Mouse (Mus musculus) layer of hippocampus, adult 2 months (tissue): ENCODE results near the gene Oas2. TPM values are rescaled to one million over a fixed set of nuclear protein-coding genes. Genes with fewer than 3 reads are reported as not detected.

Source experiments
- DNase-seq, 2 experiments: peaks; one replicate each; pipeline ENCODE4 v3.0.0; 2022; ENCODE audit warnings: low spot score in 2 of 2
- H3K27ac ChIP-seq: fragments of 200-600 bp; 2 replicates; pipeline ENCODE4 v1.8.1; 2022
- H3K4me3 ChIP-seq: fragments of 200-600 bp; 2 replicates; pipeline ENCODE4 v1.8.1; 2022; ENCODE audit warnings: mild to moderate bottlenecking
- CTCF ChIP-seq: fragments of 200-600 bp; conservative IDR thresholded peaks from 2 replicates; pipeline ENCODE4 v1.8.1; 2022; ENCODE audit warnings: antibody characterized with exemption, mild to moderate bottlenecking, moderate library complexity
- total RNA-seq, 2 experiments: library from RNA; stranded (reverse); gene quantifications; 2 replicates each; pipeline ENCODE4 v1.2.3; 2021

Oas2 gene
- total RNA-seq, 2 experiments from 2014 or later = not detected

- no peak overlapping the region for H3K4me3 ChIP-seq
- no peak overlapping the region for H3K27ac ChIP-seq
- no peak for DNase-seq
- no peak for TF ChIP-seq CTCF
Observed at GRCm38 (mm10) chr5:120702421-120702820, 47.2 kb downstream of the Oas2 start.

- H3K4me3 ChIP-seq = no peak overlapping the region
- peak overlapping the region; percentile 14; the same call in 1 of the 2 replicates for H3K27ac ChIP-seq
- DNase-seq = no peak
- no peak for TF ChIP-seq CTCF
Observed at GRCm38 (mm10) chr5:120700996-120701790, 48.5 kb downstream of the Oas2 start.

- peak; percentile 58 to 69 for DNase-seq
- no peak overlapping the region for H3K4me3 ChIP-seq
- TF ChIP-seq CTCF = no peak
- peak overlapping the region; percentile 78 for H3K27ac ChIP-seq
Observed at GRCm38 (mm10) chr5:120698801-120699391, 50.8 kb downstream of the Oas2 start.

GRCm38 (mm10) chr5:120698181-120698580, 51.5 kb downstream of the Oas2 start:
- Histone ChIP-seq H3K4me3 (no peak overlapping the region), H3K27ac (peak overlapping the region; percentile 78)
- TF ChIP-seq CTCF = 0 out of 2 replicates have a peak, but pooled peaks have one; percentile 7
- DNase-seq = no peak

GRCm38 (mm10) chr5:120696865-120697264, 52.8 kb downstream of the Oas2 start:
- DNase-seq = no peak
- TF ChIP-seq CTCF = no peak
- no peak overlapping the region for H3K4me3 ChIP-seq

GRCm38 (mm10) chr5:120696057-120696743, 53.5 kb downstream of the Oas2 start:
- no peak for DNase-seq

More at GRCm38 (mm10) chr5:120696865-120697264, 52.8 kb downstream of the Oas2 start:
- no peak overlapping the region; the same call in 1 of the 2 replicates for H3K27ac ChIP-seq

GRCm38 (mm10) chr5:120694695-120695074, 55.0 kb downstream of the Oas2 start:
- H3K27ac ChIP-seq = peak overlapping the region; percentile 52
- no peak overlapping the region for H3K4me3 ChIP-seq
- no peak for DNase-seq
- TF ChIP-seq CTCF = no peak

More at GRCm38 (mm10) chr5:120696057-120696743, 53.5 kb downstream of the Oas2 start:
- Histone ChIP-seq H3K4me3 (no peak overlapping the region), H3K27ac (no peak overlapping the region; the same call in 1 of the 2 replicates)
- TF ChIP-seq CTCF = no peak

- no peak for TF ChIP-seq CTCF
- DNase-seq = no peak
- H3K27ac ChIP-seq = peak overlapping the region; percentile 52
- no peak overlapping the region for H3K4me3 ChIP-seq
Observed at GRCm38 (mm10) chr5:120693931-120694694, 55.5 kb downstream of the Oas2 start.

- H3K4me3 ChIP-seq = no peak overlapping the region
- no peak for TF ChIP-seq CTCF
- DNase-seq = no peak
- H3K27ac ChIP-seq = no peak overlapping the region
Observed at GRCm38 (mm10) chr5:120692034-120692433, 57.6 kb downstream of the Oas2 start.

- Histone ChIP-seq H3K27ac (0 out of 2 replicates have a peak overlapping the region, but pooled peaks have one; percentile 14), H3K4me3 (no peak overlapping the region)
- DNase-seq = no peak
- TF ChIP-seq CTCF = no peak
Observed at GRCm38 (mm10) chr5:120690417-120690816, 59.2 kb downstream of the Oas2 start.

GRCm38 (mm10) chr5:120688434-120688833, 61.2 kb downstream of the Oas2 start:
- no peak for TF ChIP-seq CTCF
- DNase-seq = no peak
- H3K4me3 ChIP-seq = no peak overlapping the region
- H3K27ac ChIP-seq = no peak overlapping the region

GRCm38 (mm10) chr5:120687897-120688296, 61.8 kb downstream of the Oas2 start:
- Histone ChIP-seq H3K27ac (no peak overlapping the region), H3K4me3 (no peak overlapping the region)
- TF ChIP-seq CTCF = no peak
- no peak for DNase-seq
